Comparison of ENCODE assay signal across 20 mouse cellular contexts in genomic region chr12:34178931-34179330, GRCm38 (mm10).
"Had no signal": no experiment of that assay in that cellular context is flagged by ENCODE, and none has a peak within 500 bp of the region (broad histone marks: within the 10 kb centered on the region; RNA-seq: fewer than 3 reads in every experiment).

No protein-coding gene starts in this region.

- H3K27me3 ChIP-seq: liver, embryonic 15.5 days; midbrain, embryonic 13.5 days; neural tube, embryonic 13.5 days; neural tube, embryonic 15.5 days; stomach, embryonic 15.5 days had no signal

- H3K4me2 ChIP-seq: liver, embryonic 15.5 days; lung, embryonic 14.5 days; midbrain, embryonic 13.5 days; neural tube, embryonic 13.5 days; neural tube, embryonic 15.5 days; stomach, embryonic 15.5 days had no signal

- DNase-seq: lung, adult 18-20 months; lung, embryonic 14.5 days; lung, postnatal 10 days; lung, postnatal 4 days; retina, postnatal 1 day; right cerebral cortex, adult 18-20 months; right cerebral cortex, postnatal 25 days; right cerebral cortex, postnatal 4 days; thymus, adult 2 months; thymus, postnatal 25 days; thymus, postnatal 4 days had no signal

- H3K36me3 ChIP-seq: liver, embryonic 15.5 days; midbrain, embryonic 10.5 days; midbrain, embryonic 13.5 days; neural tube, embryonic 13.5 days; neural tube, embryonic 15.5 days; stomach, embryonic 15.5 days had no signal

- H3K9ac ChIP-seq: liver, embryonic 15.5 days; lung, embryonic 14.5 days; midbrain, embryonic 13.5 days; neural tube, embryonic 13.5 days; neural tube, embryonic 15.5 days; stomach, embryonic 15.5 days had no signal

- ATAC-seq: midbrain, embryonic 13.5 days; midbrain, embryonic 16.5 days had no signal

- H3K4me3 ChIP-seq: liver, embryonic 15.5 days; midbrain, embryonic 10.5 days; midbrain, embryonic 13.5 days; myocyte; neural tube, embryonic 13.5 days; neural tube, embryonic 15.5 days; stomach, embryonic 15.5 days had no signal

- H3K9me3 ChIP-seq: liver, embryonic 15.5 days; midbrain, embryonic 10.5 days; midbrain, embryonic 13.5 days; neural tube, embryonic 13.5 days; neural tube, embryonic 15.5 days; stomach, embryonic 15.5 days had no signal

- H3K4me1 ChIP-seq: liver, embryonic 15.5 days; midbrain, embryonic 10.5 days; midbrain, embryonic 13.5 days; neural tube, embryonic 13.5 days; neural tube, embryonic 15.5 days; stomach, embryonic 15.5 days had no signal

- H3K27ac ChIP-seq: liver, embryonic 15.5 days; midbrain, embryonic 10.5 days; midbrain, embryonic 13.5 days; neural tube, embryonic 13.5 days; neural tube, embryonic 15.5 days; stomach, embryonic 15.5 days; stomach, postnatal 0 days had no signal
